ENCODE assay signal across 22 mouse cellular contexts in the genomic region with DNA sequence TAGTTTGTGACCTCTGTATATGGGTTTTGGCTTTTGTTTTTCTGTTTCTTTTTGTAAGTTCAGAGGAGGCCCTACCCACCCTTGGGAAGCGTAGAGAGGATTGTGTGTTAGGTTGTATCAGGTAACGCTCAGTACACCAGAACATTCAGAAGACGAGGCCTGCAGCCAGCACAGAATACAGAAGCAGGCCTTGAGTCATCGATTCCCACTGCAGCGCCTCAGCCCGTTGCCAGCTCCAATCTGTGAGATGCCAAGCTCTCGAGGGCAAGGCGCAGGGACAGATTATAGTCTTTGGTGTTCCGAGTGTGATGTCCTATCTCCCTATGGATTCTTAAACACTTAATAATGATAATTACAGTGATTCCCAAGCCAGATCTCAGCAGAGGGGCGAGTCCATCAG.
A peak's percentile ranks its signal among the peaks of the same experiment; 100 is the strongest.
DNase-seq lines count a peak whose midpoint lies in the region; ATAC-seq lines count a peak whose summit lies in the region.
"Had no signal": no experiment of that assay in that cellular context is flagged by ENCODE, and none has a peak within 500 bp of the region (broad histone marks: within the 10 kb centered on the region; RNA-seq: fewer than 3 reads in every experiment).

No protein-coding gene starts in this region.

- no peak overlapping the region for H3K4me3 ChIP-seq in forebrain, embryonic 10.5 days
- H3K4me3 ChIP-seq in forebrain, embryonic 16.5 days (replicated peaks; ENCODE audit: low read length): no peak overlapping the region
- no peak overlapping the region for H3K4me3 ChIP-seq in midbrain, embryonic 16.5 days (ENCODE audit: low read depth, low read length)
- no peak overlapping the region for H3K4me3 ChIP-seq in midbrain, embryonic 10.5 days
- H3K4me3 ChIP-seq in embryonic facial prominence, embryonic 14.5 days (ENCODE audit: low read depth, low read length): no peak overlapping the region
- no peak overlapping the region for H3K4me3 ChIP-seq in limb, embryonic 13.5 days
- H3K4me3 ChIP-seq: hindbrain, embryonic 15.5 days; intestine, embryonic 15.5 days; layer of hippocampus, adult 2 months; liver, embryonic 15.5 days; lung, embryonic 15.5 days; megakaryocyte, embryonic 14.5 days; neural tube, embryonic 12.5 days had no signal

- no peak for DNase-seq in forebrain, embryonic 10.5 days (ENCODE audit: extremely low spot score, low spot score)
- no peak for DNase-seq in midbrain, embryonic 10.5 days (ENCODE audit: low spot score)
- no peak for DNase-seq in embryonic facial prominence, embryonic 14.5 days (ENCODE audit: low spot score)
- DNase-seq in urinary bladder, postnatal 10 days (ENCODE audit: low spot score): no peak
- DNase-seq in urinary bladder, postnatal 25 days (ENCODE audit: low spot score): no peak
- DNase-seq: cerebellum, adult 8-10 months; kidney, adult 9 months; kidney, postnatal 14 days; lung, postnatal 36 days; right cerebral cortex, postnatal 25 days; thymus, postnatal 14 days had no signal

- no peak for ATAC-seq in forebrain, embryonic 16.5 days
- ATAC-seq in midbrain, embryonic 16.5 days: peak; percentile 46; the same call in 1 of the 2 replicates
- ATAC-seq in embryonic facial prominence, embryonic 14.5 days (ENCODE audit: low read depth): no peak
- ATAC-seq in limb, embryonic 13.5 days (ENCODE audit: low FRiP score, low read depth): no peak
- ATAC-seq: CD4-positive, CD25-positive, alpha-beta regulatory T cell, adult 4 months; intestine, embryonic 15.5 days had no signal

- H3K4me1 ChIP-seq in forebrain, embryonic 10.5 days: peaks cover 40% of the 10 kb centered on the region
- H3K4me1 ChIP-seq in forebrain, embryonic 16.5 days (replicated peaks; ENCODE audit: control insufficient read depth, insufficient read depth, low read length): 0 out of 2 replicates have a peak, but pooled peaks cover 2% of the 10 kb centered on the region
- peaks cover 5% of the 10 kb centered on the region; the same call in 1 of the 2 replicates for H3K4me1 ChIP-seq in midbrain, embryonic 16.5 days (ENCODE audit: control insufficient read depth, insufficient read depth, low read length)
- H3K4me1 ChIP-seq in midbrain, embryonic 10.5 days: peaks cover 6% of the 10 kb centered on the region
- H3K4me1 ChIP-seq in embryonic facial prominence, embryonic 14.5 days (ENCODE audit: control insufficient read depth, insufficient read depth, low read length): peaks cover 9% of the 10 kb centered on the region; the same call in 1 of the 2 replicates
- peaks cover 22% of the 10 kb centered on the region for H3K4me1 ChIP-seq in limb, embryonic 13.5 days
- H3K4me1 ChIP-seq: hindbrain, embryonic 15.5 days; intestine, embryonic 15.5 days; liver, embryonic 15.5 days; megakaryocyte, embryonic 14.5 days; neural tube, embryonic 12.5 days had no signal

- H3K9ac ChIP-seq in forebrain, embryonic 16.5 days (replicated peaks; ENCODE audit: low read depth, low read length): no peak overlapping the region
- H3K9ac ChIP-seq in midbrain, embryonic 16.5 days (ENCODE audit: low read depth, low read length): no peak overlapping the region
- H3K9ac ChIP-seq in embryonic facial prominence, embryonic 14.5 days (ENCODE audit: low read depth, low read length): no peak overlapping the region
- H3K9ac ChIP-seq in limb, embryonic 13.5 days: no peak overlapping the region
- H3K9ac ChIP-seq: hindbrain, embryonic 15.5 days; intestine, embryonic 15.5 days; liver, embryonic 15.5 days; lung, embryonic 15.5 days; neural tube, embryonic 12.5 days had no signal

- H3K9me3 ChIP-seq in forebrain, embryonic 10.5 days: no peaks in the 10 kb centered on the region
- H3K9me3 ChIP-seq in forebrain, embryonic 16.5 days (ENCODE audit: control insufficient read depth, low read length): no peaks in the 10 kb centered on the region
- H3K9me3 ChIP-seq in midbrain, embryonic 16.5 days (replicated peaks; ENCODE audit: control insufficient read depth, low read length, poor library complexity, severe bottlenecking): no peaks in the 10 kb centered on the region
- no peaks in the 10 kb centered on the region for H3K9me3 ChIP-seq in midbrain, embryonic 10.5 days (replicated peaks)
- no peaks in the 10 kb centered on the region for H3K9me3 ChIP-seq in embryonic facial prominence, embryonic 14.5 days (ENCODE audit: control insufficient read depth, low read length)
- no peaks in the 10 kb centered on the region for H3K9me3 ChIP-seq in limb, embryonic 13.5 days
- H3K9me3 ChIP-seq: hindbrain, embryonic 15.5 days; intestine, embryonic 15.5 days; liver, embryonic 15.5 days; lung, embryonic 15.5 days; megakaryocyte, embryonic 14.5 days; neural tube, embryonic 12.5 days had no signal

- WGBS in forebrain, embryonic 10.5 days: 74% methylated on average over 10 of the region's 10 CpGs
- 43% methylated on average over 10 of the region's 10 CpGs for WGBS in forebrain, embryonic 16.5 days
- WGBS in midbrain, embryonic 16.5 days: 52% methylated on average over 10 of the region's 10 CpGs
- WGBS in midbrain, embryonic 10.5 days: 75% methylated on average over 10 of the region's 10 CpGs
- WGBS in embryonic facial prominence, embryonic 14.5 days: 48% methylated on average over 10 of the region's 10 CpGs
- WGBS in limb, embryonic 13.5 days: 42% methylated on average over 10 of the region's 10 CpGs

- peaks cover 49% of the 10 kb centered on the region for H3K36me3 ChIP-seq in forebrain, embryonic 10.5 days (replicated peaks)
- H3K36me3 ChIP-seq in forebrain, embryonic 16.5 days (ENCODE audit: control insufficient read depth, insufficient read depth): no peaks in the 10 kb centered on the region
- no peaks in the 10 kb centered on the region for H3K36me3 ChIP-seq in midbrain, embryonic 16.5 days (ENCODE audit: control insufficient read depth, insufficient read depth, low read length)
- H3K36me3 ChIP-seq in midbrain, embryonic 10.5 days: peaks cover 54% of the 10 kb centered on the region
- H3K36me3 ChIP-seq in embryonic facial prominence, embryonic 14.5 days (ENCODE audit: control insufficient read depth, insufficient read depth, low read length): 0 out of 2 replicates have a peak, but pooled peaks cover 5% of the 10 kb centered on the region
- peaks cover 4% of the 10 kb centered on the region; the same call in 1 of the 2 replicates for H3K36me3 ChIP-seq in limb, embryonic 13.5 days
- H3K36me3 ChIP-seq: hindbrain, embryonic 15.5 days; intestine, embryonic 15.5 days; liver, embryonic 15.5 days; lung, embryonic 15.5 days; neural tube, embryonic 12.5 days had no signal

- H3K27me3 ChIP-seq in forebrain, embryonic 10.5 days (ENCODE audit: poor library complexity, severe bottlenecking): no peaks in the 10 kb centered on the region
- no peaks in the 10 kb centered on the region for H3K27me3 ChIP-seq in forebrain, embryonic 16.5 days (replicated peaks; ENCODE audit: control insufficient read depth, insufficient read depth, low read length)
- H3K27me3 ChIP-seq in midbrain, embryonic 16.5 days (ENCODE audit: control insufficient read depth, insufficient read depth, low read depth, low read length): no peaks in the 10 kb centered on the region
- H3K27me3 ChIP-seq in midbrain, embryonic 10.5 days (ENCODE audit: low read depth, poor library complexity, severe bottlenecking): no peaks in the 10 kb centered on the region
- no peaks in the 10 kb centered on the region for H3K27me3 ChIP-seq in embryonic facial prominence, embryonic 14.5 days (replicated peaks; ENCODE audit: control insufficient read depth, insufficient read depth, low read length)
- no peaks in the 10 kb centered on the region for H3K27me3 ChIP-seq in limb, embryonic 13.5 days
- H3K27me3 ChIP-seq: hindbrain, embryonic 15.5 days; intestine, embryonic 15.5 days; liver, embryonic 15.5 days; lung, embryonic 15.5 days; neural tube, embryonic 12.5 days had no signal

- H3K27ac ChIP-seq in forebrain, embryonic 10.5 days: 0 out of 2 replicates have a peak overlapping the region, but pooled peaks have one; percentile 17
- no peak overlapping the region for H3K27ac ChIP-seq in forebrain, embryonic 16.5 days (ENCODE audit: low read length)
- H3K27ac ChIP-seq in midbrain, embryonic 16.5 days (ENCODE audit: low read length): peak overlapping the region; percentile 40
- no peak overlapping the region for H3K27ac ChIP-seq in midbrain, embryonic 10.5 days (replicated peaks)
- peak overlapping the region; percentile 52 for H3K27ac ChIP-seq in embryonic facial prominence, embryonic 14.5 days (replicated peaks; ENCODE audit: low read depth, low read length)
- peak overlapping the region; percentile 55; the same call in 1 of the 2 replicates for H3K27ac ChIP-seq in limb, embryonic 13.5 days
- H3K27ac ChIP-seq: hindbrain, embryonic 15.5 days; intestine, embryonic 15.5 days; layer of hippocampus, adult 2 months; liver, embryonic 15.5 days; lung, embryonic 15.5 days; neural tube, embryonic 12.5 days had no signal

- no peak overlapping the region for H3K4me2 ChIP-seq in forebrain, embryonic 16.5 days (ENCODE audit: low read length)
- H3K4me2 ChIP-seq in midbrain, embryonic 16.5 days (ENCODE audit: low read length): no peak overlapping the region
- no peak overlapping the region for H3K4me2 ChIP-seq in embryonic facial prominence, embryonic 14.5 days (ENCODE audit: low read depth, low read length)
- H3K4me2 ChIP-seq in limb, embryonic 13.5 days (replicated peaks): peak overlapping the region; percentile 11; the same call in 1 of the 2 replicates
- H3K4me2 ChIP-seq: hindbrain, embryonic 15.5 days; intestine, embryonic 15.5 days; liver, embryonic 15.5 days; lung, embryonic 15.5 days; neural tube, embryonic 12.5 days had no signal

Comparison
In these comparisons a context has a peak if more than half of its experiments do, and no peak if none do; other contexts are left out.
1. H3K27ac ChIP-seq: peak in forebrain, embryonic 10.5 days (single experiment), midbrain, embryonic 16.5 days (single experiment), embryonic facial prominence, embryonic 14.5 days (single experiment) and limb, embryonic 13.5 days (single experiment); none in forebrain, embryonic 16.5 days (single experiment) and midbrain, embryonic 10.5 days (single experiment).